Mouse (Mus musculus): Measurements from ENCODE around the gene Sptbn4. TPM values are rescaled to one million over a fixed set of nuclear protein-coding genes. Genes with fewer than 3 reads are reported as not detected.
"Not testable (repeated sequence)": the region's sequence is repeated elsewhere in the genome, so short reads cannot be mapped to it uniquely, and the experiment has no call there.

Sptbn4 gene
- 0.31 TPM in 1 of 2 replicates, not detected in the other for total RNA-seq (2017)

DNA sequence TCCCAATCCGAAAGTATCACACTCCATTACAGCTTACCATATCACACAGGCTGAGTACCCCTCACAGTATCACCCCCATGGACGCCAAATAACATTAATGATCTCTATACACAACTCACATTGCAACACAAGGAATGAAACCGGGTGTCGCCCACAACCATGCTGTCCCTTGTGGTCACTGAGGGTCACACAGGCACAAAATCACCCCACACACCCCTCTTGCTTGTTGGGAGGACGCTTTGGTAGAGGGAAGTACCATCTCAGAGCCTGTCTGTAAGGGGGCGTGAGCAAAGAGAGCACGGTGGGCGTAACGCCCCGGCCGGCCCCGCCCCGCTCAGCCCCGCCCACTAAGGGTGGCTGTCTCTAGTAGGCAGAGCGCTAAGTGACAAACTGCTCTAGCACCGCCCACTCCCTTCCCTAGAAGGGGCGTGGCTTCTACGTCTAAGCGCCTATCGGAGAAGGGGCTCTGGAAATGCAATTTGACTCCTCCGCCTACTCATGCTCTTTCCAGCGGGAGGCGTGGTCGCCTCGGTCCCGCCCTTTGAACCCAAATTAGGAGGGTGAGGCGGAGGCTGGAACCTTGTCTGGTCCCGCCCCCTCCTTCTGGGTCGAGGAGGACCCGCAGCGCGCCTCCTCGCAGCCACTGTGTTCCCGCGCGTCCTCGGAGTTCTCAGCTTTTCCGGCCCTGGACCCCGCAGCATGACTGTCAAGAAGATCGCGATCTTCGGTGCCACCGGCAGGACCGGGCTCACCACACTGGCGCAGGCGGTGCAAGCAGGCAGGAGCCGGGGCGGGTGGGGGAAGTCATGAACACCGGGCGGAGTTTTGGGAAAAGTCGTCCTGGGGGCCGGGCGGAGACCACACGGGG lies at the start of gene Sptbn4, which contains the start of gene Blvrb:
Sptbn4 (minus strand) TSS at position 268 of the 868 bp plus-strand sequence.
Blvrb (plus strand) TSS at position 560 of the 868 bp plus-strand sequence.
- peak; percentile 80 to 89 for ATAC-seq (replicated peaks in 1 of 2; ENCODE audit: insufficient read depth in 1 of 2, low FRiP score in 2 of 2, low TSS enrichment in 1 of 2, low read depth in 1 of 2, poor library complexity in 2 of 2, severe bottlenecking in 2 of 2)

DNA sequence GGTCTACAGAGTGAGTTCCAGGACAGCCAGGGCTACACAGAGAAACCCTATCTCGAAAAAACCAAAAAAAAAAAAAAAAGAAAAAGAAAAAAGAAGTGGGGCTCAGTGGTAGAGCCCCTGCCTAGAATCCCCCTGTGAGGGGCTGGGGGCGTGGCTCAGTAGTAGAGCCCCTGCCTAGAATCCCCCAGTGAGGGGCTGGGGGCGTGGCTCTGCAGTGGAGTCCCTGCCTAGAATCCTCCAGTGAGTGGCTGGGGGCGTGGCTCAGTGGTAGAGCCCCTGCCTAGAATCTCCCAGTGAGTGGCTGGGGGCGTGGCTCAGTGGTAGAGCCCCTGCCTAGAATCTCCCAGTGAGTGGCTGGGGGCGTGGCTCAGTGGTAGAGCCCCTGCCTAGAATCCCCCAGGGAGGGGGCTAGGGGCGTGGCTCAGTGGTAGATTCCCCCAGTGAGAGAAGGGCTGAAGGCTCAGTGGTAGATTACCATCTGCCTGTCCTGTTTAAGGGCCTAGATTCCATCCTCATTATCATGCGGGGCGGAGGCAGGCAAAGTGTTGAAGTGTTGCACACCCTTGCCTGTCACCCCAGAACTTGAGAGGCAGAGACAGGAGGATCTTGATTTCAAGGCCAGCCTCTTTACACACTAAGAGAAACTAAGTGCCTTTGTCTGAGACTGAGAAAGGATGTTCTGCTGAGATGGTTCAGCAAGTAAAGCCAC lies 47.3 kb upstream of the Sptbn4 start:
- not testable (repeated sequence) for ATAC-seq (replicated peaks in 1 of 2; ENCODE audit: insufficient read depth in 1 of 2, low FRiP score in 2 of 2, low TSS enrichment in 1 of 2, low read depth in 1 of 2, poor library complexity in 2 of 2, severe bottlenecking in 2 of 2)

DNA sequence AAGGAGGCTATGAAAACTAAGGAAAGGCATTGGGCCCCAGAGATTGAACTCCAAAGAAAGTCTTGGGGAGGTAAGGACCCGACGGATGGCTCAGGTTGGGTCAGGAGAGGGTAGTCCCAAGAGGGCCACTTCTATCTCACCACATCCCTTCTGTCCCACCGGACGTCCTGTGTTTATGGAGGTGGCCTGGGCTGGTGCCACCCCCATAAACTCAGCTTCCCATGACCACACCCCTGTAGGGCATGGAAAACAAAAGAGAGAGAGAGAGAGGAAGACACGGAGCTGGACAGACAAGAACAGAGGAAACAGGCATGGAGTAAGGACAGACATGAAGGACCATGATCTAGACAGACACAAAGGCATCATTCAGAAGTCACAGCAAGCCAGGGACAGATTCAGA lies 46.0 kb upstream of the Sptbn4 start:
- no peak for ATAC-seq (replicated peaks in 1 of 2; ENCODE audit: insufficient read depth in 1 of 2, low FRiP score in 2 of 2, low TSS enrichment in 1 of 2, low read depth in 1 of 2, poor library complexity in 2 of 2, severe bottlenecking in 2 of 2)

DNA sequence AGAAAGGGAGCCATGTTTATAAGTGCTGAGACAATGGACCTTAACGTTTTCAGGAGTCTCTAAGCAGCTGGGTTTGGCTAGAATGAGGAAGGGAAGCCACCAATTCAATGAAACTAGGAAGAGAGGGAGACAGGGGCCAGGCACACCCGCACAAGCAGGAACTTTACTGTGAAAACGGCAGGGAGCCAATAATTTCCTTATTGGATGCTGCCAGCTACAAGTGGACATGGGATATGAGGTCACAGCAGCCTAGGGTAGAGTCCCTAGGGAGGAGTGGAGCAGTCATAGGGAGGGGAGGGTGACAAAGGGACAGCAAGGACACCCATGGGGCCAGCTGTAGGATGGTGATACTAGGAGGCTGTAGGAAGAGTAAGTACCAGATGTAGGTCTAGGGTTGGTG lies 45.5 kb upstream of the Sptbn4 start:
- no peak for ATAC-seq (replicated peaks in 1 of 2; ENCODE audit: insufficient read depth in 1 of 2, low FRiP score in 2 of 2, low TSS enrichment in 1 of 2, low read depth in 1 of 2, poor library complexity in 2 of 2, severe bottlenecking in 2 of 2)

DNA sequence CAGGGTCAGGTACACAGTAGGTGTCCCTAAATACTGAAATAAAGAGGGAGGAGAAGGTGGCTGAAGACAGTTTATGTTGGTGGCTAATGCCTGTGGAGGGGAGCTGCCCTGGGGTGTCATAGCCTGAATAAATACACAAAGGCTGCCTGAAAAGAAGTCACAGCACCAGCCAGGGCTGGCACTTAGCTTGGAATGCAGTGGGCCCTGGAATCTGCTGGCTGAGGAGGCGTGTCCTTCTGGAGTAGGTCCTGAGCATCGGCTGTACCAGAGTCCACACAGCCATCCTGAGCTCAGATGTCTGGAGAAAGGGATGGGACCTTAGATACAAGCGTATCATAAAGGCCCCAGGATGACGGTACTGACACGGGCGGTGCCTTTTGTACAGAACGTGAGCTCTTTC lies 44.4 kb upstream of the Sptbn4 start:
- no peak for ATAC-seq (replicated peaks in 1 of 2; ENCODE audit: insufficient read depth in 1 of 2, low FRiP score in 2 of 2, low TSS enrichment in 1 of 2, low read depth in 1 of 2, poor library complexity in 2 of 2, severe bottlenecking in 2 of 2)

DNA sequence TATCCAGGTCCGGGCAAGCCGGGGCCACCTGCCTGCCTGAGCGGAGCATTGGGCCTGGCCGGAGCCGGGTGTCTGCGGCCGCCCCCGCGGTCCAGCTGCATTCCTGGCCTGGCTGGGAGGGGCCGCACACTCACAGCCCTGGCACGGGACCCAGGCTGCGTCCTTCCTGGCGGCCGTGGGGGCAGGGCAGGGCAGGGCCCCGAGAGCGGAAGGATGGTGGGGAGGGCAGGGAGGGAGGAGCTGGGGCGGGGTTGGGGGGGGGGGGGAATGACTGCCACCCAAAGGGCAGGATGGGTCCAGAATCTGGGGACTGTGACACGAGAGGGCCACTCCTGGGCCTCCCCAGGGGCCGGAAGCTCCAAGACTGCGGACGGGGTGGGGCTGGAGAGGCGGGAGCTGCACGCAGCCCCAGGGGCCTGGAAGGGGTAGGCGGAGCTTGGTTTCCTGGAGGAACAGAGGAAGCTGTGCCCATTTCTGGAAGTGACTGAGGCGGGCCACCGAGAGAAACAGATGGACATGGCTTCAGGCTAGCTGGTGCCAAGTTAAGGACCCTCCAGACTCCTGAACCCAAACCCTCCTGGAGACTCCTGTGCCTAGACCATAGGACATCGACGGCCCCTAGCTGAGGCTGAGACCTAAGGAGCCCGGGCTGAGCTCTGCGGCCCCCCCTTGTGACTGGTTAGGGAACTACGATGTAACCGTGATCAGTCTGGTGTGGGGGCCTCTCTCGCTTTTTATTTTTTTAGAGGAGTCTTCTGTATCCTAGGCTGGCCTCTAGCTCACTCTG lies 43.2 kb upstream of the Sptbn4 start:
- ATAC-seq (replicated peaks in 1 of 2; ENCODE audit: insufficient read depth in 1 of 2, low FRiP score in 2 of 2, low TSS enrichment in 1 of 2, low read depth in 1 of 2, poor library complexity in 2 of 2, severe bottlenecking in 2 of 2) = peak; percentile 59 to 62

DNA sequence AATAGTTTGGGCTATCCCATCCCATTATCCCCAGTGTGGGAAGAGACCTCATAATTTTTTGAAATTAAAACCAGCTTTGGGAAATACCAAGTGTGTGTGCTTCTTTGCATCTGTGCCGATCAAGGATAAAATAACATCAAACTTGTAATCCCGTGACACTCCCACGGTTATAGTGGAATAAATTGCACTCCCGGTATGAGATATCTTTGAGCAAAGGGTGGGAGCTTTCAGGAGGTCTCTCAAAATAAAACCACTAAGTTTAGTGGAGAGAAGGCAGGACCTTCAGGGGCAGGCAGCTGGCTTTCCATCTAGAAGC lies 42.7 kb upstream of the Sptbn4 start:
- ATAC-seq (replicated peaks in 1 of 2; ENCODE audit: insufficient read depth in 1 of 2, low FRiP score in 2 of 2, low TSS enrichment in 1 of 2, low read depth in 1 of 2, poor library complexity in 2 of 2, severe bottlenecking in 2 of 2) = no peak

DNA sequence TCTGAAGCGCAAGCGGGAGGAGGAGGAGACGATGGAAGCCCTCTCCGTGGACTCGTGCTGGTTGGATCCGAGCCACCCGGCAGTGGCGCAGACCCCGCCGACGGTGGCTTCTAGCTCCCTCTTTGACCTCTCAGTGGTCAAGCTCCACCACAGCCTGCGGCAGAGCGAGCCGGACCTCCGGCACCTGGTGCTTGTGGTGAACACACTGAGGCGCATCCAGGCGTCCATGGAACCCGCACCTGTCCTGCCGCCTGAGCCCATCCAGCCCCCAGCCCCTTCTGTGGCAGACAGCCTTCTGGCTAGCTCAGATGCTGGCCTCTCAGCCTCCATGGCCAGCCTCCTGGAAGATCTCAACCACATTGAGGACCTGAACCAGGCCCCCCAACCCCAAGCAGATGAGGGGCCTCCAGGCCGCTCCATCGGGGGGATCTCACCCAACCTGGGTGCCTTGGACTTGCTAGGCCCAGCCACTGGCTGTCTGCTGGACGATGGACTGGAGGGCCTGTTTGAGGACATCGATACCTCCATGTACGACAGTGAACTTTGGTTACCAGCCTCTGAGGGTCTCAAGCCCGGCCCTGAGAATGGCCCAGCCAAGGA lies 41.9 kb upstream of the Sptbn4 start:
- no peak for ATAC-seq (replicated peaks in 1 of 2; ENCODE audit: insufficient read depth in 1 of 2, low FRiP score in 2 of 2, low TSS enrichment in 1 of 2, low read depth in 1 of 2, poor library complexity in 2 of 2, severe bottlenecking in 2 of 2)

DNA sequence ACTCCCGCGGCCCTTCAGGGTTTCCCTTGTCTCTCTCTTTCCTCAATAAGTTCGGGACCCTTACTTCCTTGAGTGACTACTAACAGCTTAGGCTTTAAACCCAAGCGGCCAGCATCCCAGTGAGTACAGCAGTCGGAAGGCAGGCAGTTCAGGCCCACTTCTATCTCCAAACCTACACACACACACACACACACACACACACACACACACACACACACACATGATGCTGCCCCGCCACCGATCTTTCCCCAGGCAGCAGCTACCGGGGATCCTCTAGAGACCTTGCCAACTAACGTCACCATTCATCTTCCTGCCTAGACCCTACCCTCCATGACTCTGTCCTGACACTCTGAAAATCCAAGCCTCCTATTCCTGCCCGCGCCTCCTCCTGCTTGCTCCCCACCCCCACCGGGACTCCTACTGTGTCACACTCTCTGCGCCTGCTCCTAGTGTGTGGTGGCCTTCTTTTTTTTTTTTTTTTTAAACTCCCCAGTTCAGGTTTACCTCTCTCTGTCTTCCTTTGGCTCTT lies 40.3 kb upstream of the Sptbn4 start:
- ATAC-seq (replicated peaks in 1 of 2; ENCODE audit: insufficient read depth in 1 of 2, low FRiP score in 2 of 2, low TSS enrichment in 1 of 2, low read depth in 1 of 2, poor library complexity in 2 of 2, severe bottlenecking in 2 of 2) = no peak

DNA sequence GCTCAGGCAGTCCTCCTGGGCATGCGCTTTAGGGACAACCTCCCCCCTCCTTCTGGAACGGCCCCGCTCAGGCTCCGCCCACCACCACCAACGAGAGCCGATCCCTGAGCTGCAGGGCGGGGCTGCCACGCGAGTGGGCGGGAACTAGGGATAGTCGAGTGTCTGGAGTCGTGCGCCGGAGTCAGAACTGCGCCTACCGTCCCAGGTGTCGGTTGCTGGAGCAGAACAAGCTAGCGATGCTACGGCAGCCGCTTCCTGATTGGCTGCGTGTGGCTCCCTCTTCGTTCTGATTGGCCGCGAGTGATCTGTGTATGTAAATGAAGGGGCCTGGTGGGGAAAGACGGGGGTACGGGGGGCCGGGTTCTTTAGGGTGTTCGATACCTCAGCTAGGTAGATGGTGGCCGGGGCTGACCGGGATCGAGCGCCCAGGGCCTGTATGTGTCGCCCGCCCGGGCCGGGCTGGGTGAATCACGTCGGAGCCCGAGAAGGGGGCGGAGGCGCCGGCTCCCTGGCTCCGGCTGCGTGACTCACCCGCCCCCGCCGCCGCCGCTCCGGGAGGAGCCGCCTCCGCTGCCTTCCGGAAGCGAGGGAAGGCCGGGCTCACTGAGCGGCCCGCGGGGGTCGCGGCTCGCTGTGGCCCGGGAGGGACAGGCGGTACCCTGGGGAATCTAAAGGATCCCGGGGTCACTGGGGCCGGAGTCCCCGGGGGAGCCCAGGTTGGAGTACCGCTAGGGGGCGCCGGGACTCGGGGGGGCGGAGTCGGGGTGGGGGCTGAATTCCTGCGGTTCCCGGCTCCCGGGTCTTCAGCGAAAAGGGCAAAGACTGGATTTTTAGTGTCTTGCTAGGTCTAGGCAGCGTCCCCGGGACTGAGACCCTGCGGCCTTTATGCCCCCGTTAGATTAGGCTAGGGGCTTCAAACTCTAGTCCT lies 39.5 kb upstream of the Sptbn4 start, which contains the start of gene Sertad1:
Sertad1 (plus strand) TSS at position 141 of the 928 bp plus-strand sequence.
- ATAC-seq (replicated peaks in 1 of 2; ENCODE audit: insufficient read depth in 1 of 2, low FRiP score in 2 of 2, low TSS enrichment in 1 of 2, low read depth in 1 of 2, poor library complexity in 2 of 2, severe bottlenecking in 2 of 2) = peak; percentile 78 to 81

DNA sequence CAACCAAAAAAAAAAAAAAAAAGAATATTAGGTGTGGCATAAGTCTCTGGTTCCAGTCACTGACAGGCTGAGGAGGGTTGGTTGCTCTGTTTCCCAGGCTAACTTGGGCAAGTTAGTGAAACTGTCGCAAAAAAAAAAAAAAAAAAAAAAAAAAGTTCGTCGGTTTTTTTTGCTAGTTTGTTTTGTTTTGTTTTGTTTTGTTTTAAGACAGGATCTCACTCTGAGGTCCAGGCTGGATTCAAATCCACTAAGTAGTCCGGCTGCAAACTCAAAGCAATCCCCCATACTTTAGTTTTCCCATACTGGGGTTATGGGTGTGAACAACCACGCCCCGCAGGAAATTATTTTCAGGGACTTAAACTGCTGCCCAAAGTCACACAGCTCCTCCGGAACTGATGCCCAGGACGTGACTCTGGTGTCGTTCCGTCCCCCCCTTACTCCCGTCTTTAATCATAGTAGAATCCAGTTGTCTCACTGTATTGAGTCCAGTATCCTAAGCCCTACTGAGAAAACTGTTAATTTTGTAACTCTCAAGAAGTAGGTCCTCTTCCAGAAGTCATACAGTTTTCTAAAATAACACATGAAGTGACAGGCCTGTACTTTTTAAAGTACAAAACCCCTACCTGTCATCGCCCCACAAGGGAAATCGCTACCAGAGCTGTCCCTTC lies 38.8 kb upstream of the Sptbn4 start:
- ATAC-seq (replicated peaks in 1 of 2; ENCODE audit: insufficient read depth in 1 of 2, low FRiP score in 2 of 2, low TSS enrichment in 1 of 2, low read depth in 1 of 2, poor library complexity in 2 of 2, severe bottlenecking in 2 of 2) = no peak

DNA sequence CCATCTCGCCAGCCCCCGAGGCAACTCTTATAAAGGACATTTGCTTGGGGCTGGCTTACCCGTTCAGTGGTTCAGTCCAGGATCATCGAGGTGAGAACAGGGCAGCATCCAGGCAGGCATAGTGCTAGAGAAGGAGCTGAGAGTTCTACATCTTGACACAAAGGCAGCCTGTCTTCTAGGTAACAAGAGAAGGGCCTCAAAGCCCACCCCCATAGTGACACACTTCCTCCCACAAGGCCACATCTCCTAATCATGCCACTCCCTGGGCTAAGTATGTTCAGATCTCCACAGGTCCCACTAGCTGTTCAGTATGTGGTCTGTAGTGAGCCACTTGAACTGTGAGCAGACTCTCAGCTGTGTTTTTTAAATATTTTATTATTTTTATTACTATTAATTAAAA lies 36.4 kb upstream of the Sptbn4 start:
- ATAC-seq (replicated peaks in 1 of 2; ENCODE audit: insufficient read depth in 1 of 2, low FRiP score in 2 of 2, low TSS enrichment in 1 of 2, low read depth in 1 of 2, poor library complexity in 2 of 2, severe bottlenecking in 2 of 2) = no peak

DNA sequence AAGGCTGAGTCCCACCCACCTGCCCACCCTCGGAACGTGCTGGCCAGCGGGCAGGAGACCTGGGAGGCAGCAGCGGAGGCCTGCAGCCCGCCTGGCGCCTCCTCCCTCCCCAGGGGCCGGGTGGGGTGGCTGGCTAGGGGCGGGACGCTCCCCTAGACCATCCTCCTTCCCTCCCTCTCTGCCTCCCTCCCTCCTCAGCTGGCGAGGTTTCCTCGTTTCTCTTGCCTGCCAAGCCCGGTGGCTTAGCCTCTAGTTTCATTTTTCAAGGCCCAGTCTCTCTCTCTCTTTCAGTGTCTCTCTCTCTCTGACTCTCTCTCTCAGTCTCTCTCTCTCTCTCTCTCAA lies 34.1 kb upstream of the Sptbn4 start:
- peak; percentile 89 to 95 for ATAC-seq (replicated peaks in 1 of 2; ENCODE audit: insufficient read depth in 1 of 2, low FRiP score in 2 of 2, low TSS enrichment in 1 of 2, low read depth in 1 of 2, poor library complexity in 2 of 2, severe bottlenecking in 2 of 2)

DNA sequence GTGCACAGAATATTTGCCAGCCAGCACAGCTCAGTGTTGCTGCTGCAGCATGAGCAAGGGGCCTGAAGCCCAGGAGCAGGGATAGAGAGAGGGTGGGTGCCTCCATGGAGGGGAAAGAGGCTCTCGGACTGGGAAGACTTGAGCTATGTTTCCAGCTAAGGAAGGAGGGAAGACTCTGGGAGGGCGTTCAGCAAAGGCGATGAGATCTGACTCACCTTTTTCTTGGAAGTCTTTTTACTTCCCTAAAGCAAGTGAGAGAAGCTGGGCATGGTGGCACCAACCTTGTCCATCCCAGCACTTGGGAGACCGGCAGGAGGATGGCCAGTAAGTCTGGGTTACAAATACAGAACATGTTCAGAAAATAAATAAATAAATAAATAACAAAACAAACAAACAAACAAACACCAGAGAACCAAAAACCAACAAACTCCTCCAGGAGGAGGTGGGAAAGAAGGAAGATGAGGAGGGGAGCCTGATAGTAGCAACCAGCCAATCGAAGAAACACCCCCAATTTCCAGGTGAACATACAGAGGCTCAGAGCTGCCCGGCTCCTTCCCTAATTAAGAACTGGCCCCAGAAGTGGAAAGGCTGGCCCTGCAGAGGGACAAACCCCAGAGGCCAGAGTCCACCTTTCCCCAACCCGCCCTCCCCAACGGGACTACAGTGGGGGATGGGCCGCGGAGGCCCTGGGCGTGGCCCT lies 33.6 kb upstream of the Sptbn4 start:
- ATAC-seq (replicated peaks in 1 of 2; ENCODE audit: insufficient read depth in 1 of 2, low FRiP score in 2 of 2, low TSS enrichment in 1 of 2, low read depth in 1 of 2, poor library complexity in 2 of 2, severe bottlenecking in 2 of 2) = no peak

DNA sequence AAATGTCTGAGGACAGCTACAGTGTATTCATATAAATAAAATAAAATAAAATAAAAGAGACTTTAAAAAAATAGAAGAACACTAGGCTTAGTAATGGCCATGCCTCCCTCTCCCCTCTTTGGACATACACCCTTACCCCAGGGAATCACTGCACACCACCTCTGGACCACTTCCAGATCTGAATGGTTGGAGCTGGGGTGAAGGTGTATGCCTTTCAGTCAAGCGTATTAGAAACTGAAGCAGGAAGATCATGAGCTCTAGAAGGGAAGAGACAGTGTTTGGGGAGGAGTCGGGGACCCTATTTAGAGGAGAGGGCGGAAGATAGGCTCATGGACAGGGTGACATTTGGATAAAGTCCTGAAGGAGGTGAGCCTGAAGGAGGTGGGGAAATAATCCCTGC lies 33.0 kb upstream of the Sptbn4 start:
- no peak for ATAC-seq (replicated peaks in 1 of 2; ENCODE audit: insufficient read depth in 1 of 2, low FRiP score in 2 of 2, low TSS enrichment in 1 of 2, low read depth in 1 of 2, poor library complexity in 2 of 2, severe bottlenecking in 2 of 2)

Data from hematopoietic stem cell, adult 5-6 weeks (primary cell).